Mouse (Mus musculus): ENCODE data around the gene Negr1.
A peak's percentile ranks its signal among the peaks of the same experiment; 100 is the strongest.

Gene Negr1

DNA sequence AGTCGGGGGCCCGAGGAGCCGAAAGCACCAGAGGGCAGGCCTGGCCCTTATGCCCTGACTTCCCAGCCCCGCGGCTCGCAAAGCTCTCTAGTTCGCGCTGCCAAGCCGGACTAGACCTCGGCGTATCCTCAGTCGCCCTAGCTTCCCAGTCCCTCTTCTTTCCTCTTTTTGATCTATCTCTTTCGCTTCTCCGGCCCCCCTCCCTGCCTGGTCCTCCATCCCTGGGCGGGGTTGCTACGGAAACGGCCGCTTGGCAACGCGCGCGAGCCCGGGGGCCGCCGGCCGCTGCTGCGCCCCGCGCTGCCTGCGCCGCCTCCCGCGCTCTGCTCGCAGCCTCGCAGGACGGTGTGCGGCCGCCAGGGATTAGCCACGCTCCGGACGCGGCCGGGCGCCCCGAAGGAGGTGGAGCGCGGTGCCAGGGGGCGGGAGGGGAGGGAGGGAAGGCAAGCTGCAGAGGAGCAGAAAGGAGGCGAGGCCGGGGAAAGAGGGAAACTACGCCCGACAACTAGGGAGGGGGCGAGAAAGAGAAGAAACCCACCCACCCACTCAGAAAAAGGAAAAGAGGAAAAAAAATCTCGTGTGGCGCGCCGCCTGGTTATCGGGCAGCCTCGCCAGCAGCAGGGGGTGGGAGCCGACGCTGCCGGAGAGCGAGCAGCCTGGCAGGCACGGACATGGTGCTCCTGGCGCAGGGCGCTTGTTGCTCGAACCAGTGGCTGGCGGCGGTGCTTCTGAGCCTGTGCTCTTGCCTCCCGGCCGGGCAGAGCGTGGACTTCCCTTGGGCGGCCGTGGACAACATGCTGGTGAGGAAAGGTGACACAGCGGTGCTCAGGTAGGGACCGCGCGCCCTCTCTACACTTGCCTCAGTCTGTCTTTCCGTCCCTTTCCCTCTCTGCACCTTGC is at the start of gene Negr1:
Gene Negr1, plus strand, starts transcription at position 271 of the 900 bp plus-strand sequence.
- peak; percentile 87 for DNase-seq

DNA sequence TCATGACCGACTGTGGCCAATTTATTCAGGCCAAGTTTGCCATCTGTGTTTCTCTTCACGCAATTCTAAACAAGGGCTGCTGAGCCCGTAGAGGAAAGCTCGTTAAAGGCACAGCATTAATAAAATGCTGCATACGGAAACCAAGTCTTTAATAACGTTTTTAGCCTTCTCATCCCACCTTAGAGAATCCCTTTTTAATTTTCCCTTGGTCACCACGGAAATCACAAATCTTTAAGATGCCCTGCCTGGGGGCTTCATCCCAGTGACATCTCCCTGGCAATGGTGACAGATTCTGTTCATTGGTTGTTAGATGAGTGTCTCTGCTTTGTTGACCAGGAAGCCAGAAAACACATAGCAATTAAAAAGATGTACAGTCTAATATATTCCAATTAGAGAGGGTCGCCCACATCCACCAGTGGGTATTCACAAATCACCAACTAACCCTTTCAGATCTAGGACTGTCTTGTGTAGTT is 35.1 kb upstream of the Negr1 start:
- peak; percentile 20 for DNase-seq

GRCm38 (mm10) chr3:156527231-156527995 is 34.2 kb upstream of the Negr1 start:
- peak; percentile 22 for DNase-seq

GRCm38 (mm10) chr3:156559441-156559825 is 2.2 kb upstream of the Negr1 start:
- DNase-seq, result peak; percentile 32

GRCm38 (mm10) chr3:156559826-156560471 is 1.6 kb upstream of the Negr1 start:
- peak; percentile 64 for DNase-seq

DNA sequence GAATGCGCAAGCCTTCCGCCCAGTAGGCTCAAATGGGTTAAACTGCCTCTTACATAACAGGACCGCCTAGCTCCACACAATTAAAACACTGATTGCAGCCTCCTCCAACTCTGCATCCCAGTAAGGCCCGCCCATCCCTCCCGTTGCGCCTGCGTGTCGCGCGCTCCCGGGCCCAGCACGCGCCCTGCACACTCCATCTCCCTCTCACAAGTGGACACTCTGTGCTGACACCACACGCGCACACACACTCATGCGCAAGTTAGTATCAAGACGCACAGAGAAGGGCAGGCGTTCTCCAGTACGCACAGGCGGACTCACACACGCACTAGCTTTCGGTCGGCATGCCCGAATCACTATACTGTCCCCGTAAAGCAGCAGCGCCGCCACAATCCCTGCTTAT is 828 bp upstream of the Negr1 start:
- DNase-seq, result peak; percentile 90

- DNase-seq, result no peak
These were observed 811 bp downstream of the Negr1 start for GRCm38 (mm10) chr3:156562424-156562785.

DNA sequence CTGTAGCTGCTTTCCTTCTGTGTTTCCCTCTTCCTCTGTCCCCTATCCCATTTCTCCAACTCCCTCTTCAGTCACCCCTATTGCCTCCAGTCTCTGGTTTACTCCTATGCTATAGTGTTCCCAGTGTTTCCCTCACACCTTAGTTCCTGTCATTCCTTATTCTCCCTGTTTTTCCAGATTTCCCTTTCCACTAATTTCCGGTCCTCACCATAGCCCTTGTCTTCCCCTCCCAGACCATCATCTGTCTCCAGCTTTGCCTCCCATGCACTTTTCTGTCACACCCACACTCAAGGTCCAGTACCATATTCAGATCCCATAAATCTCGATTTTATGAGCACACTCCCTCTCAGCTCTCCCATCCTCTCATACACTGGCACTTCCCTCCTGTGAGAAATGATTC is 1.2 kb downstream of the Negr1 start:
- no peak for DNase-seq

- DNase-seq, result no peak
These were observed 1.8 kb downstream of the Negr1 start for GRCm38 (mm10) chr3:156563353-156563752.

- DNase-seq, result no peak
These were observed 11.9 kb downstream of the Negr1 start for GRCm38 (mm10) chr3:156573465-156573864.

DNA sequence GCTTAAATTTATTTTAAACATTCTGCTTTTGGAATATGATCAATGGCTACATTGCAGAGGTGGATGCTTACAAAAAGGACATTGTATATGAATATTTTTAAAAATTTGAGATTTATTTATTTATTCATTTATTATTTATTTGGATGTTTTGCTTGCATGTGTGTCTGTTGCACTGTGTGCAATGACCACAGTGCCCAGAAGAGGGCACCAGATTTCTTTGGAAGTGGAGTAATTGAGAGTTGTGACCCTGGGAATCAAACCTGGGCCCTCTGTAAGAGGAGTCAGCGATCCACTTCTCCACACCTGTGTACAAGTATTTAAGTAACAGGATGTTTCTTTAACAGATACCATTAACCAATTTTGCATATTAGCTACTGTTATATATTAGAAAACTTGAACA is 14.7 kb downstream of the Negr1 start:
- no peak for DNase-seq

DNA sequence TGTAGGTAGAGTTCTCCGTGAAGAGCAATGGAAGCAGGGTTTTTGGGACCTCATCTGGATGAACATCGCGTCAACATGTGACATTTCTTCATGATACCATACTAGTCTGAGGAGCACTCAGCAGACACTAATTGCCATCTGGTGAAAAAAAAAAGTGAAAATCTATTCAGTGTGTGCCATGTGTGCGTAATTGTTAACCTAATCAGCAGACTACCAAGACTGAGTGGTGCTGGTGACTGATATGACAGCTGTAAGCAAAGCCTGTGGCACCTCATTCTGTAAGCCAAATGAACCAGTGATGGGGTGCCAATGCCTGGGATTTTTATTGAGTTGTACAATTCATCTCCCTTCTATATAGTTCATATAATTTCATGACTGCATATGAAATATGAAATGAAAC is 29.0 kb downstream of the Negr1 start:
- no peak for DNase-seq

GRCm38 (mm10) chr3:156591125-156591524 is 29.5 kb downstream of the Negr1 start:
- no peak for DNase-seq

DNA sequence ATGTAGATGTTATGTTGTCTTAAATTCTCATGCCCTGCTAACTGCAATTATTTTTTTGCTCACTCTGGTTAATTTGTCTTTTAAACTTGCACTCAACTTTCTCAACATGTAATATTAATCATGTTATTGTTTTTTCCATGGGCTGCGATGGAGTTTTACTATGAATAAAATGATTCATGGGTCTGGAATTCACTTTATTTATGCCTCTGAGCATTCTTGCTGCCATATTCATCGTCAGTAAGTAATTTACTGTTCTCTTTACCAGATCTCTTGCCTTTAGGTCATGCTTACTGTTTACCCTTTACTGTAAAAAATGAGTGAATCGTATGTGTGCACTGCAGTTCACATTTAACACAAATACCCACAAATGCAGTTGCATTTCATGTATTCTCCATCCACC is 45.3 kb downstream of the Negr1 start:
- DNase-seq, result no peak

DNA sequence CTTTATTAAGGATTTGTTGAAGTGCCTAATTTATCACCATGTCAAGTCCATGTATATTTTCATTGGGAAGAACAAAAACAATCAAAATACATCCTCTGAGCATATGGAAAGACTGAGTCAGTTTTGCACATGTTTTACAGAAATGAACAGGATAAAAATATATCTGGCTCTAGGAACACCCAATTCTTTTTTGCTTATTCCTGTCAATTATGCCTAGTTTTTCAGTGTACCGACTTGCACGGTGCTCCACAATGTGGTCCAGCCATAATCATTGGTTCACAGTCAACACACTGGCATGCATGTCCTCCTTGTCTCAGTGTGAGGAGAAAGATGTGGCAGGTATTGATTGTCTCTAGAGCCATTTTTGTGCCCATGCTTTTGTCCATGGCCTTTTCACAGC is 58.3 kb downstream of the Negr1 start:
- no peak for DNase-seq

DNA sequence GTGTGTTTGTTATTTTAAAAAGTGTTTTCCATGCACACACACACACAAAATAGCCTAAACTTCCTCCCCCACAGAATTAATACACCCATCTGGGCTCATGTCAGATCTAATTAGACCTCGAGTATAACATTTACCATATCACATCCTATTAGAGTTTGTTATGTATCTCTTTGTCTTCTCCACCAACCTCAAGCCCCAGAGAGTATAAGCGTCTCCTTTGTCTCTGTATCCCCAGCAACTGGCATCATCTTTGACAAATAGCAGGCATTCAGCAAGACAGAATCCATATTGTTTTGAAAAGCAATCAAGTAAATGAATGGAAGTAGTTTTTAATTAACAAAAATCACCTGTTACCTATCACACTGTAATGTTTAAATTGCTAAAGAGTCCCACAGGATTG is 67.0 kb downstream of the Negr1 start:
- no peak for DNase-seq

DNA sequence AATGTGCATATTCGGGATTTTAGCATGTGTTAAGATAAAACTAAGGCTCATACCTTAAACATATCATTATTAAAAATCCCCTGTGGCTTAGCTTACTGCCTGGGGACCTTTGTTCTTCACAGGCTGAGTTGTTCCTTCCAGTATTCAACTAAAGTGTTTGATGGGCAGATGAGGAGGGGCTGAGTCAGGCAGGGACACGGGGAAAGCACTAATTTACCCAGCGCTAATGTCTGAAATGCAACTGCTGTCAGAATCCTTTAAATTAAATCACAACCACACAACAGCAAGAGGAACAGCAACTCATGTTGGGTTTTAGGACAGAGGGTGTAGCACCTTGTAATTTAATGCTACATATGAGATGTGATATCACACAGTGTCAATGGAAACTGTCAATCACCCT is 71.3 kb downstream of the Negr1 start:
- DNase-seq, result no peak

GRCm38 (mm10) chr3:156639382-156639781 is 77.8 kb downstream of the Negr1 start:
- DNase-seq, result no peak

DNA sequence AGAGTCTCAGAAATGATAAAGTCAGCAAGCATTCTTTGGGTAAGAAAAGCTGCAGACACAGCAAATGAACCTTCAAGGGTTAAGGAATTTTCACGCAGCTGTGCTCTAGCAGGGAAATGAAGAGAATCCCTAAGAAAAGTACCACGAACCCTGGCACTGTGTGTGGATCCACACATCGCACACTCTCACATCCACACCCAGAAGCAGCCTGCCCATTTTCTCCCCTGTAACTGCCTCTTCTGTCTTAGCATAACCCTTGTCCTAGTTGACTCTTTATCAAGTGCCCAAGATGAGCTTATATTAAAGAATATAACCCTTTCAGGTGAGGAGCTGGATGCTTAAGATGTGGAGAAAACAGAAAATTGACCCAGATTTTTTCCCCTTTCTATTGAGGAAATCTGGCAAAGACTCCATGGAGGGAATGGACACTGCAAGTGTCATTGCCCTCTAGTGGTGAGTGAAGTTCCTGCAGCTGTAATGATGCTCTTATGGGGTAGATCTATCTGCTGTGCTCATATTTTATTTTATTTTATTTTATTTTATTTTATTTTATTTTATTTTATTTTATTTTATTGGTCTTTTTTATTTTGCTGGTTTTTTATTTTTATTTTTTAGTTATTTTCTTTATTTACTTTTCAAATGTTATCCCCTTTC is 82.2 kb downstream of the Negr1 start:
- DNase-seq, result no peak

- no peak for DNase-seq
These were observed 86.8 kb downstream of the Negr1 start for GRCm38 (mm10) chr3:156648378-156648777.

DNA sequence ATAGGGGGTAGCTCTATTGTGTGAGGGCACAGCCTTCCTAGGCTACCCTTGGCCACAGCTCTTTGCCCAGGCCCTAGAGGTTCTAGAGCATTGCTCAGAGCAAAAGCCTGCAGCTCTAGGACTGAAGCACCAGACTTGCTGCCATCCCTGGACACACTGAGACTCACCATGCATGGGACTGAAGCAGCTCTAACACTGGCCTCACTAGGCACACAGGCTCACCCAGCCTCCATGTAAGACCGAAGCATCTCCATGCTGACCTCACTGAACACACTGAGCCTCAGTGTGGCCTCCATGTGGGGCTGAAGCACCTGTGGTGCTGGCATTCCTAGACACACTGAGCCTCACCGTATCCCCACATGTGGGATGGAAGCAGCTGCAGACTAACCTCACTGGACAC is 101.0 kb downstream of the Negr1 start:
- DNase-seq, result no peak

DNA sequence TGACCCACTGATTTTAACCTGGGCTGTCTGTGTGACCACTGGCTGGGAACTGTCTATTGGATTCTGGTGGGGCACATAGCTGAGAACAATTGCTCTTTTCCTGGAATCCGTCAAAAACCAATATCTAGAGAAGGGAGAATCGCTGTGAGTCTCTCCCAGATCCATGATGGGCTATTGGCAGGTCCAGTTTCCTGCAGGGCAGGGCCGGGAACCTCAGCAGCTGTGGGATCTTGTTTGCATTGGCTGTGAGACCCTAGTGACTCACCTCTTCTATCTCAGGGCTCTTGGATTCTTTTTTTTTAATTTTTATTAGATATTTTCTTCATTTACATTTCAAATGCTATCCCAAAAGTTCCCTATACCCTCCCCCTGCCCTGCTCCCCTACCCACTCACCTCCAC is 111.0 kb downstream of the Negr1 start:
- no peak for DNase-seq

GRCm38 (mm10) chr3:156690059-156690605 is 128.5 kb downstream of the Negr1 start:
- peak; percentile 32 for DNase-seq

All from cerebellum, adult 11 months (tissue).